Mouse (Mus musculus): Measurements from ENCODE around the gene Ist1.

Ist1 gene

DNA sequence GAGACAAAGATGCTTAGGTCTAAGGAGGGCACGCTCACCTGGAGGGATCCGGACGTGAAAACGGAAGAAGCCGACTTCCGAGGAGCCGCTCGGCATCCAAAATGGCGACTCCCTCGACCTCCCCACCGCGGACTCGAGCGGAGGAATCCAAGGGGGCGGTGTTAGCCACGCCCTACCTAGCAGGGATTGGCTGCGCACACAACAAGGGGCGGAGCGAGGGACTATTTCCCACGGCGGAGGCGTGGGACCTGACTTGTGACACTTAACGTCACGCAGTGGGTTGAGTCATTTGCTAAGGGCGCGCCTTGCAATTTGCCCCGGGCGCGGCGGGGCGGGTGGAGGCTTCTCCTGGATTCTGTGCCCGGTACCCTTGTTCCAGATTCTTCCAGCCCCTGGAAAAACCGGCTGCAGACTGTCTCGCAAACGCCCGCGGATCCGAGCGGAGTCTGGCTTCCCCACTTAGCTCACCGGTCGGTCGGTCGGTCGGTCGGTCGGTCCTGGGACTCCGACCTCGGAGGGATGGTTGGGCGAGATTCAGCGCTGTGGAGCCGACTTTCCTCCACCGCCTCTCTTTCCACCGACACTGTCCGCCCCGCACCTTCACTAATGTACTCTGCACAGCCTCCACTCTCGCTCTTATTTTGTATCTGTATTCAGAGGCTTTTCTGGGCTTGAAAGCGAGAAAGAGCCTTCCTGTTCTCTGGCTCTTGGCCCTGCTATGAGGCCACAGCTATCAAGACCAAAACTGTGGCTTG, at the start of gene Ist1:
TSS of gene Ist1 (minus strand) at position 115 of the 755 bp plus-strand sequence.
- DNase-seq (ENCODE audit: extremely low read depth, low read depth, low spot score) = peak; percentile 83

GRCm38 (mm10) chr8:109738049-109738380, 45.0 kb upstream of the Ist1 start:
- DNase-seq (ENCODE audit: extremely low read depth, low read depth, low spot score) = no peak

DNA sequence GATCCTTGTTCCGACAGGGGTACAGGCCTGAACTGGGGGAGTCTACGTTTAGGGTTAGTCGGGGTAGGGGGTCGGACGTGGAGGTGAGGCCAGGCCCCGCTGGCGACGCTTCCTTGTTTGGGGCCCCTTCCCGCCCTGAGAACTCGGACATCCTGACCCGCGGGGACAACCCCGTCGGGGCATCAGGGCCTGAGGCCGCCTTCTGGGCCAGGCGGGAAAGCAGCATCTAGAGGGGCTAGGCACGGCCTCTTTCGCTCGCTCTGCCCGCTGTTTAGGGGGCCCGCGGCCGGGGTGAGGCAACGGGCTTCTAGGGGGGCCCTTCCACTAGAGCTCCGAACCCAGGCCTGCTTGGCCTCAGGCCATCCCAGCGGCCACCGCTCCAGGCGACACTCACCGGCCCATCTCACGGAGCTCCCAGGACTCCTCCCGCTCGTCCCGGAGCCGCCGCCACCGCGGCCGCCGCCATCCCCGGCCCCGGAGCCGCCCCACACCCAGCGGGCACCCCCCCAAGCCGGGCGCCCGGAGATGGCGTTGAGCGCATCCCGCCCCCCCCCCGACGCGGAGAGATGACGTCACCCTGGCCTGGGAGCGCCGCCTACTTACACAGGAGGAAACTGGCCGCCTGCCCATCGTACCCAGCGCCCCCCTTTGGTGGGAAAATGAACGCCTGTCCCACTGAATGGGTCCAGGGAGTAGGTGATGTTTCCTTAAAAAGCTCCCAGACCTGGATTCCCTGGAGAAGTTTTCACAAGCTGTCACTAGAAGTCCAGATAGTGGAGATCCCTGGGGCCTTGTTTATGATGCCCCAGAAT, 44.4 kb upstream of the Ist1 start, which contains the start of gene Atxn1l:
TSS of gene Atxn1l (minus strand) at position 503 of the 812 bp plus-strand sequence.
- DNase-seq (ENCODE audit: extremely low read depth, low read depth, low spot score) = no peak

- no peak for DNase-seq (ENCODE audit: extremely low read depth, low read depth, low spot score)
Observed at GRCm38 (mm10) chr8:109736819-109737218, 43.8 kb upstream of the Ist1 start.

DNA sequence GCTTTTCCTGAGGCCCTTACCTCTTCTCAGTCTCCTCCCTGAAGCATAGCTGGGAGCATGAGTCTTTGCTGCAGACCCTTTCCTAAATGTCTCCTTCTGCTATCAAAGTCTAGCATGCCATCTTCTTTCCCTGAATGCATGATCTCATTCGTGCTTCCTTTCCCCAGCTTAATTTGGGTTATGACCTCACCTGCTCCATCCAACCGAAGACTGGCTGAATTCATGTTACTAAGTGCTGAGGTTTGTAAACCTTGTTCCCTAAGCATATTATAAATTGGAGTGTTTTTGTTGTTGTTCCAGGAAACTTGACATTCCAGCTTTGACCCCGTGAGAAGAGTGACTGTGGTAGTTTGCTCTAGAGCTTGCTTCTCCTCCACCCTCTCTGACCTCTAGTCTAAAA, 41.0 kb upstream of the Ist1 start:
- DNase-seq (ENCODE audit: extremely low read depth, low read depth, low spot score) = no peak

GRCm38 (mm10) chr8:109731012-109731411, 38.0 kb upstream of the Ist1 start:
- no peak for DNase-seq (ENCODE audit: extremely low read depth, low read depth, low spot score)

DNA sequence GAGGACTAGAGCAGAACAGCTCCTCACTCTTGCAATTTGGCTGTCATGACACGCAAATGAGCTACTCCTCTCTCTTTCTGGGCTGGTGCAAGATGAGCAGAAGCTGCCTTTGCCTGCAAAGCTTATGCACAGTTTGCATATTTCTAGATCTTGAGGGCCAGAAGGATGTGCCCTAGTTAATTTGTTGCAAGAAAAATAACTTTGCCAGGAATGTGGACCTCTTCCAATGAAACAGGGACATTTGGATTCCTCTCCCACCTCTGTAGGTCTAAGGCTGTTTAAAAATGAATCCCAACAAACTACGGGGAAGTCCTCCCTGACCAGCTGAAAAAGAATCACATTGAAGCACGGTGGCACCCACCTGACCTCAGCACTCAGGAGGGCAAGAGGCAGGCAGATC, 32.0 kb upstream of the Ist1 start:
- DNase-seq (ENCODE audit: extremely low read depth, low read depth, low spot score) = no peak

GRCm38 (mm10) chr8:109714961-109715360, 21.9 kb upstream of the Ist1 start:
- no peak for DNase-seq (ENCODE audit: extremely low read depth, low read depth, low spot score)

- DNase-seq (ENCODE audit: extremely low read depth, low read depth, low spot score) = no peak
Observed at GRCm38 (mm10) chr8:109712521-109712920, 19.5 kb upstream of the Ist1 start.

GRCm38 (mm10) chr8:109707921-109708320, 14.9 kb upstream of the Ist1 start:
- no peak for DNase-seq (ENCODE audit: extremely low read depth, low read depth, low spot score)

DNA sequence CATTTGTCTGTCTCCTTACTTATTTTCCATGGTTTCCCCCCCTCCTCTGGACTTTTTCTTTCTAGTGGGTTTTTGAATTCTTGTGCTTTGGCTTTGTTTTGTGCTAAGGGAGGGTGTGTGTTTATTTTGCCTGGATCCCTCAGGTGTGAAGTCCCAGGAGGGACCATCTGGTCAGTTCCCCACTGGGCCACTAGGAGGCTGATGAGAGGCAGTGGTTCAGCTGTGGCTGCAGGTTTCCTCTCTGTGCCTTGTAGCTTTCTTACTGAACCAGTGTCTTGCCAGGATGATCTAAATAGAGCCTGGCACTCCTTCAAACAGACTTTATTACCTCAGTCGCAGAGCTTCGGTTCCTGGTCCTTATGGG, 13.8 kb upstream of the Ist1 start:
- no peak for DNase-seq (ENCODE audit: extremely low read depth, low read depth, low spot score)

- DNase-seq (ENCODE audit: extremely low read depth, low read depth, low spot score) = no peak
Observed at GRCm38 (mm10) chr8:109706076-109706873, 13.2 kb upstream of the Ist1 start.

GRCm38 (mm10) chr8:109705320-109706075, 12.4 kb upstream of the Ist1 start, which contains the start of gene Zfp821:
TSS of gene Zfp821 (plus strand) at chr8:109705546.
- no peak for DNase-seq (ENCODE audit: extremely low read depth, low read depth, low spot score)

GRCm38 (mm10) chr8:109704565-109705319, 11.7 kb upstream of the Ist1 start:
- no peak for DNase-seq (ENCODE audit: extremely low read depth, low read depth, low spot score)

- DNase-seq (ENCODE audit: extremely low read depth, low read depth, low spot score) = no peak
Observed at GRCm38 (mm10) chr8:109698477-109698876, 5.4 kb upstream of the Ist1 start.

DNA sequence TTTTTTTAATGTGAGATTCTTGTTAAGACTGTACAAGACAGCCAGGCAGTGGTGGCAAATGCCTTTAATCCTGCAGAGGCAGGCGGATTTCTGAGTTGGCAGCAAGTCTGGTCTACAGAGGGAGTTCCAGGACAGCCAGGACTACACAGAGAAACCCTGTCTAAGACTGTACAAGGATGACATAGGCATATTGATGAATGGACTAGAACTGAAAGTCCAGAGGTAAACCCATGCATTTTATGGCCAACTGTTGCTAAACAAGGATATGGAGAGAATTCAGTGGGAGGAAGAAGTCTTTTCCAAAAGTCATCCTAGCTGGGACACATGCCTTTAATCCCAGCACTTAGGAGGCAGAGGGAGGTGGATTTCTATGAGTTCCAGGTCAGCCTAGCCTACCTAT, 4.7 kb upstream of the Ist1 start:
- DNase-seq (ENCODE audit: extremely low read depth, low read depth, low spot score) = peak; percentile 93

DNA sequence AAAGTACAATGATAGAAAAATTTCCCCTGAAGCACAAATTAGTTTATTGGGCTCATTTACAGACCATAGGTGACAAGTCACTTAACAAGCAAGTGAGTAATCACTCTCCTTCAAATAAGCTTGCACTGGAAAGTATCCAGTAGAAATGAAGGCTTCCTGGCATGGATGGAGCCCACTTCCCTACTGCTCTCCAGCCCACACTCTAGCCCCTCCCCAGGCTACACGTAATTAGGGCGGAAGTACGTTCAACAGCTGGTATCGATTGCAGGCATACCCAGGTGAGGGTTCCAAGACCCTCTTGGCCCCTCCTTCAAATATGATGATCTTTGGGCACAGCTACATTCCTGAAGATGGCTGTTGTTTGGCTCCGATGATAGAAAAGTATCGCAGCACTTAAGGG, 1.1 kb upstream of the Ist1 start:
- DNase-seq (ENCODE audit: extremely low read depth, low read depth, low spot score) = no peak

DNA sequence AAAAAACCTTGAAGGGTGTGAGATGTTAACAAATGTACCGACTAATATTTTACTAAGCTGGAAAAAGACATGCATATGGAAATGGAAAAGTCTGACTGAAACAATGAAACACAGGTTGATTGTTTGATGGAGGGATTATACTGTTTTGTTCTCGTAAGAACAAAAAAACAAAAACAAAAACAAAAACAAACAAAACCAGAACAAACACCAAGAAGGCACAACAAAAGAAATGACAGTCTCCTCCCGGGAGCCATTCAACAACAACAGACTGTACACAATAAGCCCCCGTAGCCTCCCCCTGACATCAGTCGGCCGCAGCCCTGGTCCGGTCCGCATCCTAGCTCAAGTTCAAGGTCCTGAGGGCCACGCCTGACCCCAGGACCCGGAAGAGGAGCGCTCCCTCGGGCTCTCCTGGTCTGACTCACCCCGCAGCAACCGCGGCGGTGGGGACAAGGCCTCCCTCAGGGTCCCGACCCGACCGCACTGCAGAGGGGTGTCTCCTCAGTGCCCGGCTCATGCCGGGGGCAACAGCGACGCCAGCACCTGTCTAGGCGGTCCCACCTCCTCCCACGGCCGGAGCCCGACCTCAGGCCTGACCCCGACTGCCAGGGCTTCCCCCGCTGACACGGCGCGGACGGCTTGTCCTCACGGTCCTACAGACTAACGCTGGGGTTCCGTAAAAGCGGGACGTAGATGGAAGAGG, 466 bp downstream of the Ist1 start:
- DNase-seq (ENCODE audit: extremely low read depth, low read depth, low spot score) = no peak

- no peak for DNase-seq (ENCODE audit: extremely low read depth, low read depth, low spot score)
Observed at GRCm38 (mm10) chr8:109691769-109692168, 1.3 kb downstream of the Ist1 start.

Measured in fat pad, adult 2 months (tissue).